Mouse (Mus musculus) stomach, embryonic 14.5 days (tissue): ENCODE measurements around the gene Cnn2. TPM values are rescaled to one million over a fixed set of nuclear protein-coding genes. Genes with fewer than 3 reads are reported as not detected.
A peak's percentile ranks its signal among the peaks of the same experiment; 100 is the strongest.

Source experiments
- ATAC-seq: fragments of 200-750 bp; cut with Nextera tagmentation; 2 replicates; pipeline ENCODE4 v1.8.0; 2017; ENCODE audit warnings: low read depth, moderate TSS enrichment; ENCODE audit not compliant: insufficient number of reproducible peaks, insufficient read depth, low FRiP score
- H3K27ac ChIP-seq: fragments of 300-500 bp; sonication (generic); 2 replicates; pipeline ENCODE4 v1.5.1; 2014; ENCODE audit warnings: mild to moderate bottlenecking, low read length, moderate library complexity, mixed read lengths
- H3K27me3 ChIP-seq: fragments of 300-500 bp; sonication (generic); 2 replicates; pipeline ENCODE4 v1.6.1; 2014; ENCODE audit warnings: low read length, control low read depth, mixed read lengths; ENCODE audit not compliant: control insufficient read depth, insufficient read depth
- H3K36me3 ChIP-seq: fragments of 300-500 bp; sonication (generic); 2 replicates; pipeline ENCODE4 v1.6.1; 2014; ENCODE audit warnings: mild to moderate bottlenecking, control low read depth, low read length, moderate library complexity, mixed read lengths; ENCODE audit not compliant: control insufficient read depth, insufficient read depth
- H3K4me1 ChIP-seq: fragments of 300-500 bp; sonication (generic); 2 replicates; pipeline ENCODE4 v1.6.1; 2014; ENCODE audit warnings: low read length, control low read depth, mixed read lengths; ENCODE audit not compliant: control insufficient read depth, insufficient read depth
- H3K4me2 ChIP-seq: fragments of 300-500 bp; sonication (generic); replicated peaks from 2 replicates; pipeline ENCODE4 v1.6.1; 2014; ENCODE audit warnings: low read depth, low read length, control low read depth
- H3K4me3 ChIP-seq: fragments of 300-500 bp; sonication (generic); 2 replicates; pipeline ENCODE4 v1.5.1; 2014; ENCODE audit warnings: low read depth, low read length, control low read depth
- H3K9ac ChIP-seq: fragments of 300-500 bp; sonication (generic); replicated peaks from 2 replicates; pipeline ENCODE4 v1.6.1; 2014; ENCODE audit warnings: low read depth, mild to moderate bottlenecking, control low read depth, low read length, moderate library complexity, mixed read lengths
- H3K9me3 ChIP-seq: fragments of 300-500 bp; sonication (generic); 2 replicates; pipeline ENCODE4 v1.6.1; 2016; ENCODE audit warnings: low read depth, low read length, control low read depth; ENCODE audit not compliant: control insufficient read depth
- WGBS: fragments of 180-500 bp; shearing (Covaris S2); extraction: QIAGEN DNeasy Blood & Tissue Kit; methylation state at CpG from one replicate; pipeline ENCODE4 v1.1.7; 2014; 5-methylcytosine and 5-hydroxymethylcytosine counted together
- polyA plus RNA-seq: library from polyadenylated mRNA; unstranded; fragments of >200 nt; fragmentation: Nextera tagmentation; extraction: Ambion mirVana; gene quantifications from 2 replicates; pipeline ENCODE4 v1.2.1, GENCODE M21; 2014

Cnn2 gene
- polyA plus RNA-seq, 1 experiment from 2014 or later, result 424 TPM

DNA sequence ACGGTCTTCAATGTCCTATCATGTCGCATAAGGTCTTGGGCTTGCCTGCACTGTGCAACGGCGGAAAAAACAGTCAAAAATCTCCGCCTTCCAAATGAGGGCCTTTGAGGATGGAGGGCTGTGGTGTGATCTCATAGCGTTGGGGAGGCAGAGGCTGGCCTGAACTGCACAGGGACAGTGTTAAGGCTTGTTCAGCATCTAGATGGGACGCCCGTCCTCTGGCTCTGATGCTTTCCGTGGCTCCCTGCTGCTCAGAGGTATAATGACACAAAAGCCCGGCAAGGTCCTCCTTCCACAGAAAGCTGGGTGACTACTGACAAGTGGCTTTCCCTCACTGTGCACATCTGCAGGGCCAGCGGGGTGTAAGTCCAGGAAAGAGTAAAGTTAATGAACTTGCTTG, 31.8 kb downstream of the Cnn2 start:
- H3K4me3 ChIP-seq, result peak overlapping the region; percentile 20
- H3K27ac ChIP-seq, result no peak overlapping the region

GRCm38 (mm10) chr10:80020603-80021319, 32.4 kb downstream of the Cnn2 start:
- Histone ChIP-seq H3K36me3 (no peaks in the 10 kb centered on the region), H3K9me3 (no peaks in the 10 kb centered on the region), H3K4me3 (0 out of 2 replicates have a peak overlapping the region, but pooled peaks have one; percentile 20), H3K27ac (no peak overlapping the region), H3K4me2 (no peak overlapping the region), H3K4me1 (peaks cover 25% of the 10 kb centered on the region), H3K9ac (no peak overlapping the region), H3K27me3 (no peaks in the 10 kb centered on the region)
- 82% methylated on average over 18 of the region's 18 CpGs for WGBS
- ATAC-seq, result no peak

More for the DNA sequence above, 31.8 kb downstream of the Cnn2 start:
- Histone ChIP-seq H3K27me3 (no peaks in the 10 kb centered on the region), H3K9me3 (no peaks in the 10 kb centered on the region), H3K9ac (peak overlapping the region; percentile 40; the same call in 1 of the 2 replicates), H3K4me1 (peaks cover 22% of the 10 kb centered on the region), H3K4me2 (peak overlapping the region; percentile 46), H3K36me3 (no peaks in the 10 kb centered on the region)
- no peak for ATAC-seq
- 38% methylated on average over 11 of the region's 11 CpGs for WGBS

DNA sequence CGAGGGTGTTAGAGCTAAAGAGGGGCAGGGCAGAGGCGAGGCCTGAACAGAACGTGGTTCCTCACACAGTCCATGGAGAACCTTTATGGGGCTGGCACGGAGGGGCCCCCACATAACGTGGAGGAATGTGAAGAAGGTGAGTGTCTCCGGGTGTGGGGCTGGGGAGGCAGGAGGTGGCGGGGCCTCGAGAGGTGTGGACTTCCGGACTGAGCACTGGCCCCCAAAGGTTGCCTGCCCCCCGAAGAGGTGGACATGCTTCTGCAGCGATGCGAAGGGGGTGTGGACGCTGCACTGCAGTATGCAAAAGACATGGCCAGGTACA, 32.9 kb downstream of the Cnn2 start:
- Histone ChIP-seq H3K9me3 (no peaks in the 10 kb centered on the region), H3K4me1 (peaks cover 25% of the 10 kb centered on the region), H3K4me2 (no peak overlapping the region), H3K27me3 (no peaks in the 10 kb centered on the region), H3K4me3 (no peak overlapping the region), H3K36me3 (no peaks in the 10 kb centered on the region), H3K27ac (no peak overlapping the region), H3K9ac (no peak overlapping the region)
- no peak for ATAC-seq
- WGBS, result 82% methylated on average over 13 of the region's 13 CpGs

DNA sequence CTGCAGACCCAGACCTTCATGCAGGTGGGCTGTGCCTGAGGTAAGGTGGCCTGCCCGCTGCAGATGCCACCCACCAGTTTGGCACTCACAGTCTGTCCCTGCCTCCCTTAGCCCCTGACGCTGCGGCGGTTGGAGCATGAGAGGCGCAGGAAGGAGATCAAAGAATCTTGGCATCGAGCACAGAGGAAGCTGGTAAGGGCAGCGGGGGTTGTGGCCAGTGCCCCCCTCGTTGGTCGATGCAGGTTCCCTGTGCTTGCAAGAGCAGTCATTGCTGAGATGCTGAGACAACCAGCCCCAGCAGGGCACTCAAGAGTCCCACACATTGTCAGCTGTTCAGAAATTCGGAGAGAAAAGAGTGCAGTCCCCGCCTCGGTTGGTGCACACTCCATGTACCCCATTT, 33.8 kb downstream of the Cnn2 start:
- no peak overlapping the region for H3K4me2 ChIP-seq
- no peak overlapping the region for H3K9ac ChIP-seq
- ATAC-seq, result no peak
- H3K36me3 ChIP-seq, result no peaks in the 10 kb centered on the region
- H3K27me3 ChIP-seq, result no peaks in the 10 kb centered on the region
- 94% methylated on average over 12 of the region's 12 CpGs for WGBS
- H3K27ac ChIP-seq, result no peak overlapping the region
- H3K4me1 ChIP-seq, result peaks cover 25% of the 10 kb centered on the region
- H3K4me3 ChIP-seq, result no peak overlapping the region
- no peaks in the 10 kb centered on the region for H3K9me3 ChIP-seq

DNA sequence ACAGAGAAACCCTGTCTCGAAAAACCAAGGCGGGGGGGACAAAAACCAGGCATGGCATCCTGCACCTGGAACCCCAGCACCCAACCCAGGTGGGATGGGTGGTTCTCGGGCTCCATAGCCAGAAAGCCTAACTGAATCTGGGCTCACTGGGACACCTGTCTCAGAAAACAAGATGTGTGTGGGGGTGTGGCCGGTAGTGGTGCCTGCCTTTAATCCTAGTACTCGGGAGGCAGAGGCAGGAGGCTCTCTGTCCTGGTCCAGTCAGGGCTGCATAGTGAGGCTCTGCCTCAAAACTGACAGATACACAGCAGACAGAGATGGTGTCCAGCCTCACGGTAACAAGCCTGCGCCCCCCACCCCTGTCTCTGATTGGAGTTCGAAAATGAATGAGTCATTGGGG, 34.4 kb downstream of the Cnn2 start:
- no peak for ATAC-seq
- H3K27me3 ChIP-seq, result no peaks in the 10 kb centered on the region
- H3K27ac ChIP-seq, result no peak overlapping the region
- WGBS, result 96% methylated on average over 8 of the region's 8 CpGs
- peaks cover 25% of the 10 kb centered on the region for H3K4me1 ChIP-seq
- H3K36me3 ChIP-seq, result no peaks in the 10 kb centered on the region
- no peak overlapping the region for H3K4me3 ChIP-seq
- no peak overlapping the region for H3K9ac ChIP-seq
- no peak overlapping the region for H3K4me2 ChIP-seq
- H3K9me3 ChIP-seq, result no peaks in the 10 kb centered on the region

DNA sequence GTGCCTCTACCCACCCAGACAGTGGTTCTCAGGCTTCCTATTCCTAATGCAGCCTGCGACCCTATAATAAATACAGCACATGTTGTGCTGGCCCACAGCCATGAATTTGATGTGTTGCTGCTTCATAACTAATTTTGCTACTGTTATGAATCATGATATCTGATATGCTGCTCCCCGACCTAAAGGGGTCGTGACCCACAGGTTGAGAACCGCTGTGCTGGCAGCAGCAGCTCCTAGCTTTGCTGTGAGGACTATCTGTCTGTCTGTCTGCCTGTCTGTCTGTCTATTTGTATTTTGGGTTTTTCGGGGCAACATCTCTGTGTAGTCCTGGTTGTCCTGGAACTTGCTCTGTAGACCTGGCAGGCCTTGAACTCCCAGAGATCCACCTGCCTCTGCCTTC, 35.4 kb downstream of the Cnn2 start:
- no peak overlapping the region for H3K9ac ChIP-seq
- H3K27me3 ChIP-seq, result no peaks in the 10 kb centered on the region
- 82% methylated on average over 5 of the region's 5 CpGs for WGBS
- no peak overlapping the region for H3K4me3 ChIP-seq
- H3K27ac ChIP-seq, result no peak overlapping the region
- ATAC-seq, result no peak
- H3K4me1 ChIP-seq, result peaks cover 22% of the 10 kb centered on the region
- H3K36me3 ChIP-seq, result no peaks in the 10 kb centered on the region
- H3K9me3 ChIP-seq, result no peaks in the 10 kb centered on the region
- no peak overlapping the region for H3K4me2 ChIP-seq

GRCm38 (mm10) chr10:80024229-80025043, 36.1 kb downstream of the Cnn2 start:
- Histone ChIP-seq H3K4me3 (no peak overlapping the region), H3K4me1 (peaks cover 15% of the 10 kb centered on the region; the same call in 1 of the 2 replicates), H3K9me3 (no peaks in the 10 kb centered on the region), H3K4me2 (no peak overlapping the region), H3K27ac (peak overlapping the region; percentile 6; the same call in 1 of the 2 replicates), H3K27me3 (no peaks in the 10 kb centered on the region), H3K36me3 (no peaks in the 10 kb centered on the region), H3K9ac (no peak overlapping the region)
- 75% methylated on average over 15 of the region's 15 CpGs for WGBS
- no peak for ATAC-seq

- 51% methylated on average over 4 of the region's 4 CpGs for WGBS
- Histone ChIP-seq H3K4me2 (no peak overlapping the region), H3K4me3 (no peak overlapping the region), H3K27ac (no peak overlapping the region), H3K9ac (no peak overlapping the region), H3K36me3 (no peaks in the 10 kb centered on the region), H3K4me1 (peaks cover 10% of the 10 kb centered on the region; the same call in 1 of the 2 replicates), H3K9me3 (no peaks in the 10 kb centered on the region), H3K27me3 (no peaks in the 10 kb centered on the region)
- no peak for ATAC-seq
Observed at GRCm38 (mm10) chr10:80025044-80025347, 36.6 kb downstream of the Cnn2 start.
